Mouse (Mus musculus) regulatory T cell (primary cell): Measurements from ENCODE around the gene Padi3.

Source experiments
- in situ Hi-C: fragments of 300-600 bp; cut with MboI, MseI; formaldehyde crosslinking; loops from one replicate; pipeline ENCODE4 v1.15.1; 2025; ENCODE audit warnings: high pct_unique_total_duplicates

The Padi3 gene

DNA sequence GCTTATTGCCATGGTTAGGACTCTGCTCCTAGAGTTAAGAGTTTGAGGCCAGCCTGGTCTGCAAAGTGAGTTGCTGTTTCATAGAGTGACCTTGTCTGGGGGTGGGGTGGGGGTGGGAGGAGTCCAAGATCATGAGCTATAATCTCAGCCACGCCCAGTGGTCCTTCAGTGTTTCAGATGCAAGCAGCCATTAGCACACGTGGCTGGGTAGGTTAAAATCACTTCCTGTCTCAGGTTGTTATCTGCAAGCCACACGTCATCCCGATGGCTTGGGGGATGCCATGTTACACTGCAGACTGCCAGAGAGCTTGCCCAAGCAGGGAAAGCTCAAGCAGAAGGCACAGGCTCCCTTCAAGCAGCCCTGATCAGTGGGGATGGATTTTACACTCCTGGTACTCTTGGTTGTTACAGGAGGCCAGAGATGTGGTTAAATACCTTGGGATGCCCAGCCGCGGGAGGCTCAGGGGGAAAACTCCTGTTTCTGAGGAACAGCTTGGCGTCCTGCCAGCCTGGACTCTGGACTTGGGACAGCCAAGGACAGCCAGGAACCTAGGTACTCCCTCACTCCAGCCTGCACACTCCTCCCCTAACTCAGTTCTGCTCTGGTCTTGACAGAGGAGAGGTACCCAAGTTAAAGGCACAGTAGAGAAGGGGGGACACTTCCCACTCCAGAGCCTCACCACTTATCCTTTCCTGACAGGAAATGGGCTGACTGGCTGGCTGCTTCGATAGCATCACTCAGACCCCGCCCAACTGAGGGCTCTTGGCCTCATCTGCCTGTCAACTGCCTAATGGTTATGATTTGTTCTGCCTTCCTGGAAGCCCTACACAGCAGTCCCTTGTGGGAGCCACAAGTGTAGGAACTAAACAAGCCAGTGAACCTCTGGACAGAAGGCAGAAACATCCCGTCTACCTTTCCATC, 5.8 kb upstream of the Padi3 start:
- in situ Hi-C loops, result no loop called here

DNA sequence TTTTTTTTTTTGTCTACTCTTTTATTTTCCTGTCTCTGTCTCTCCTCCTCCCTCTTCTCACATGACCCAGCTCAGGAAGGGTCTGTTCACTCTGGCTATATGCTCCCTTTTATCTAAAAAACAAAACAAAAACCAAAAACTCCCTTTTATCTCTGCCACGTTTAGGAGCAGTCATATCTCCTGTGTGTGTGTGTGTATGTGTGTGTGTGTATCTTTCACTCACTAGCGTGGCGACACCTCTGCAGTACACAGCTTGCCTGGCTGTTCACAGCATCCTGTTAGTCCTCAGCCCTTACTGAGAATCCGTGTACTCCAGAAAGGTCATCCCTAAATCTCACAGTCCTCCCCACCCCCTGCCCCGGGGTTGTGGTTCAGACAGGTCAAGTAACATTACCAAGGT, 5.0 kb upstream of the Padi3 start:
- in situ Hi-C loops, result no loop called here

DNA sequence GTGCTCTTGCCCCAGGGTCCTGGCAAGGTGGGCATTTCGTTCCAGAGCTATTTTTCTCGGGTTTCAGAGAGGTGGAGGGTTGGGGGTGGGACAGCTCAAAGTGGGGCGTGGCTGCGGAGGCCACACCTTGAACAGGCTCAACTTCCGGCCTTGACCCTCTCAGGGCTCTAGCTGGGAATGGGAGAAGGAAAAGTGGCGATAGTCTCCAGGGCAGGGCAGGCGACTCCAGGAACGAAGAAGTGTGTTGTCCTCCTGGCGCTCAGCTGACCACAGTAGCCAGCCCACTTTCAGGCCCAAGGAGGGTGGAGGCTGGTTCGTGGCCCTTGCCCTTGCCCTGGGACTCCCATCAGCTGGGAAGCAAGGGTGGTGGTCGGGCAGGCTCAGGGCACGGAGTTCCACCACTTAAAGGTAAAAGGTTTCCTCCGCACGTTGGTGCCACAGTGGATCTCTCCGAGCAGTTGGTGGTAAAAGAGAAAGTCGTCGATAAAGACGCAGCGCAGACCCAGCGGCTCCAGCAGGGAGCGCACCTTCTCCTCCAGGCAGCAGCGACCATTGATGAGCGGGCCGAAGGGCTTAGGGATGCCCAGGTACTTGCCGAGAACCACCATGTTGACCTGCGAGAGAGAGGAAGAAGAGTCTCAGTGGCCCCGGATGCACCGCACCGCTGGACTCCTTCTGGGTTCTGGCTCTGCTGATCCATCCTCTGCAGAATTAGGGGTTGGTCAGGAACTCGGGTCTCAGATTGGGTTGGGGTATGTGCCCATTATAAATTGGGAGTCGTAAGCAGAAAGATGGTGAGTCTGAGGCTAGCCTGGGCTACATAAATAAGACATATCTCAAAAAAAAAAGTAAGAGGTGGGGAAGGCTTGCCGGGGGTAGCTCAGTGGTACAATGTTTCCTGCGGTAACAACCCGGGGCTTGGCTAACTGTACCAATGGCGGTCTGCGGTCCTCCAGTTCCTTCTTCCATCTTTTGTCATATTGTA, 4.1 kb upstream of the Padi3 start:
- in situ Hi-C loops, result no loop called here

DNA sequence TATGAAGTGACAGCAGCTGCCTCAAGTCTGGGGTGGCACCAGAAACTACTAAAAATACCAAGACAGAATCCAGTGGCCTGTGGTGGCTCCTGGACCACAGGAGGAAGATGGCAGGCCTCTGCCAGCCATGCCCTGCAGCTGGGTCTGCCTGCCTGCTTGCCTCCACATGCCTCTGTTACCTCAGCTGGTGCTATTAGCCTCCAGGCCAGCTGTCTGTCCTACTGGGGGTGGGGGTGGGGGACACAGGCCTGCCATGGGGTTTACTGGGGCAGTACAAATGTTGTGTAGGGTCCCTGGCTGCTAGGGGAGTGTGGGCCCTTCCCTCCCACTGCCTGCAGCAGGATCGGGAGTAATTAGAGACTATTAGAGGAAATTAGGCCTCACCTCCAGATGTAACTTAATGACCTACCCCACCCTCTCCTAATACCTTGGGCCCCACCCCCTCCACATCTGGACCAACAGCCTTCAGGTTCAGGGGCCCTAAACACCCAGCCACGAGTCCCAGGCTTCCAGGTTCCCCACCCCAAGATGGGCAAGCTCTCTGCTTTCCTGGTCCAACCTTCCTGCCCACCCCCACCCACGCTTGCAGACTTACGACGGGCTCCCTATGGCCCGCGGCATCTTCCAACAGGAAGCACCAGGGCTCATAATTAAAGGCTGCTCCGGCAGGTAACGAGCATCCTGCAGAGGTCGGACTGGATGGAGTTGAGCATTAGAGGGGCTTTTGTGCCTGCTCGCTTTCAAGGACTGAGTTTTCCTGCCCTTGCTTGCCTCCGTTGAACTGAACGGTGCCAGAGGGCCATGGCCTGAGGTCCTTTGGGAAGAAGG, 3.1 kb upstream of the Padi3 start:
- in situ Hi-C loops, result no loop called here

DNA sequence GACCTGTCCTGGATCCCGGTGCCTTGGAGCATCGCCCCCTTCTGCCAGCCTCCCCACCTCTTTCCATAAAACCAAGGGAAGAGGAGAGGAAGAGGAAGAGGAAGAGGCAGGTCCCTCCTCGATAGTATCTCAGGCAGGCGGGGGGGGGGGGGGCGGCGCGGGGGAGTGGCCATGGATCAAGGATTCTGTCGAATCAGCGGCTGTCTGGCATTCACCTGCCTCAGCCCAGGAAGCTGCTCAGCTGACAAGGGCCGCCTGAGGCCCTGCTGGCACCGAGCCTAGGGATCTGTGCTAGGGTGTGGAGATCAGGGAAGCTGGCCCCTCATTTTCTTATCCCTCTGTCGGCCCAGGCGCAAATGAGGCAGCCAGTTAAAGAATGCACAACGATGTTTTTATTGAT, 2.2 kb upstream of the Padi3 start:
- in situ Hi-C loops, result no loop called here

DNA sequence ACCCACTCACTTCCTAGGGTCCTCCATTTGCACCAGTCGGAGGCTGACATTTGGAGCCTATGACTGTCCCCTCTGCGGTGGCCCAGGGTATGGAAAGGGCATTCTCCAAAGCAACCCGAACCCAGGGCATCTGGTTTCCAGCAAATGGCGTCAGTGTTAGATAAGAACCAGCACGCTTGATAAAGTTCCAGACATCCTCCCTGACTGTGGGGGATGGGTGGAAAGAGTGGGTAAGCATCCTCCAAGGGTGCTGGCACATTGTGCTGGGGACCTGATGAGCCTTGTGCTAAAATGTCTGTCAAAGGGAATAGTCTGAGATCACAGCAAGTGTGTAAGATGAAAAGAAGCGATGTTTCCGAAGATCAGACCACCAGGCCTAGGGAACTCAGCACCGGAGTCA, 1.7 kb upstream of the Padi3 start:
- in situ Hi-C loops, result no loop called here

DNA sequence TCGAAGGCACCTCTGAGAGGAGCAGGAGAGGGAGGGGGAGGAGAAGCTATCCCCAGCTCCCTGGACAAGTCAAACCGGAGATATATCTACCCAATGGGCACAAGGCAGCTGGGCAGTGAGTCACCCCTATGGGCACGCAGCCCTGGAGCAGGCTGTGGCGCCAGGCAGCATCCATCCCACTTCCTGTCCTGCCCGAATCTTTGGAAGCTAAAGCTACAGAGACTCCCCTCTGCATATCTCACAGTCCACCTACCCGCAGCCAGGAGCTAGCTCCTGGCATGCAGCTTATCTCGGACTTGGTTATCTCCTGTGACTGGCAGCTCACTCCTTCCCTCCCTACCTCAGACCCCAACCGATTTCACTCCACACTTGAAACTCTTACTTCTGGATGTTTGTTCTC, 1.3 kb downstream of the Padi3 start:
- in situ Hi-C loops, result no loop called here

DNA sequence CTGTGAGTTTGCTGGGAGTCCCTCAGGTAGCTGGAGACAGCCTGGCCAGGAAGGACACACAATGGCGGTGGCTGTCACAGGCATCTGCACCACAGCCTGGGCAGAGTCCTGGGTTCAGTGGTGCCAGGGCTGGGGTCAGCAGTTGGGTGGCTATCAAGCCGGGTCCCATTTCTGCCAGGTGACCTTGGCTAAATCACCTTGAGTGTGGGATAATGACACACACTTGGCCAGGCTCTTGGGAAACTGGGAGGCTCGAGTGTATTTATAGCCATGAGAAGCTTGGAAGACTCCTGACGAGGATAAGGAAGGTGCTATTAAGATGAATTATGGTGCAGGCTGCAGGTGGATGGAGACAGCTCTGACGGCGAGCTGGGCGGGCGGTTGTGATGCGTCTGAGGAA, 5.8 kb downstream of the Padi3 start:
- in situ Hi-C loops, result no loop called here

DNA sequence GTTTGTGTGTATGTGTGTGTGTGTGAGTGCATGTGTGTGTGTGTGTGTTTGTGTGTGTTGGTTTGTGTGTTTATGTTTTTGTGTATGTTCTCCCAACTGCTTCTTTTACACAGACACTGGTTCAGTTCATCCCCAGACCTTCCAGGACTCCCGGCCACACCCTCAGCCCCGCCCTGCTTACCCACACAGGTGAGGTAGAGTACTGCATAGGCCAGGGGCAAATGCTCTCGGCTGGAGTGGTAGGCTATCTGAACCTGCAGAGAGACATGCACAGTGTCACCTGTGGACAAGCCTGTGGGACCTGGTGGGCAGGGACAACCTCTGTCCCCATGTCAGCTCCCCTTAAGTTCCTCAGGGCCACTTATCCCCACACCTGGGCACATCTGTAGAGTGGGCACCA, 9.1 kb downstream of the Padi3 start:
- in situ Hi-C loops, result no loop called here

DNA sequence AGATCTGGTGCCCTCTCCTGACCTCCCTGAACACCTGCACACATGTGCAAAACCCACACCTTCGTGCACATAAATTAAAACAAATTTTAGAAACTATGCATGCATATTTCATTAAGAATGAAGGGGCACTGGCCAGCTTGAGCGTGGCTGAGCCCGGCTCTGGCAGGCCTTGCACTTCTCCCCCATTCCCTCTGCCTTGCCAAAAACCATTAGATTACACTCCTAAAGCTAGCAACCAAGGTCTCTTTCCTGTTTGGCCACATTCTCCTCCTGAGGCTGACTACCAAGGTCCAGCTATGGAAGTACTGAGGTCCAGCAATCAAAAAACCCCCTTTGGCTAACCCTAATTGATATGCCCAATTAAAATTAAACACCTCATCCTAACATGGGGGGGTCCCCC, 13.7 kb downstream of the Padi3 start:
- in situ Hi-C loops, result no loop called here

DNA sequence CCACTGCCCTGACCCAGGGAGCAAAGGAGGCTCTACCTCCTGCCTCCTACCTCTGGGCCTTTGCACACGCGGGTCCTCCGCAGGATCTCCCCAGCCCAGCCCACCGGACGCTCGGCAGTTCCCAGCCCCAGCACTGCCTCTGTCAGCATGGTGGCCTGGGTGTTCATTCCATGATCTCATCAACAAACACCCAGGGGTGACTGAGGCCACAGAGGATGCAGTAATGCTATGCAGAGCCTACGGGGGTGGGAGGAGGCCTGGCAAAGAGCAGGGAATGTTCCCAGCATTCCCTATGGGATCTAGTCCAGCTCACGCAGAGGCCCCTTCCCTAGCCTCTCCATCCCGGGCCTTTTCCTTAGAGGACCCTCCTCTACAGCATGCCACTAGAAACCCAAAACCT, 15.8 kb downstream of the Padi3 start:
- in situ Hi-C loops, result no loop called here

DNA sequence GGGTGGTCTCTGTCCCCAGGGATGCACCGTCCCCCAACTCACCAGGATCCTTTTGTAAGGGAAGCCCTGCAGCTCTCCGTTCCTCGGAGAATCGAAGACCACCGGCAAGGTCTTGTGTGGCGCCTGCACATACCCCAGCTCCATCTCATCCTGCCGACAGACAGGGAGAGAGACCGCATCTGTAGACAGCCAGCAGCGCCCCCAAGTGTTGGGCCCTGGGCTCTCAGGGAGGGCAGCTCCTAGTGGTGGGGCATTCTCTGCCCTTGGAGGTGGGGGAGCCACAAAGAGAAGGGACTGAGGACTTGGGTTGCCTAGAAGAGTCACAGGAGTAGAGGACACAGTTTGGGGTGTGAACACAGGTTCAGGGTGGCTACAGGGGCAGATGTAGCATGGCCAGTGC, 16.7 kb downstream of the Padi3 start:
- in situ Hi-C loops, result no loop called here

DNA sequence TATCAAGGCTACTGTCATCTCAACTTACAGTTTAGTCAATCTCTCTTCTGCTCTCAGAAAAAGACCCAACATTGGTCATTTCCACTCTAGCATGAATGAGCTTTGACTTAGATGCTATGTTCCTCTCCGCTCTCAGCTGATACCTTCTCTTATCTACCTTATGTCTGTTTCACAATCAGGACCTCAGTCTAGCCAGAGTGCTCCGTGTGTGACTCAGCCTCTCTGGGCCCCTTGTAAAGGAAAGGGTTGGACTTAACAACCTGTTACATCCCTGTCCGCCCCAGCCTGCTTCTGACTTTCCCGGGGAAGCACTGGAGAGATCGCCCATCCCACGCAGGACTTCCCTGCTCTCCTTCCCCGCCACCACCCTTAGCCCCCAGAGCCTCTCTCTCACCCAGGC, 17.9 kb downstream of the Padi3 start:
- in situ Hi-C loops, result no loop called here

DNA sequence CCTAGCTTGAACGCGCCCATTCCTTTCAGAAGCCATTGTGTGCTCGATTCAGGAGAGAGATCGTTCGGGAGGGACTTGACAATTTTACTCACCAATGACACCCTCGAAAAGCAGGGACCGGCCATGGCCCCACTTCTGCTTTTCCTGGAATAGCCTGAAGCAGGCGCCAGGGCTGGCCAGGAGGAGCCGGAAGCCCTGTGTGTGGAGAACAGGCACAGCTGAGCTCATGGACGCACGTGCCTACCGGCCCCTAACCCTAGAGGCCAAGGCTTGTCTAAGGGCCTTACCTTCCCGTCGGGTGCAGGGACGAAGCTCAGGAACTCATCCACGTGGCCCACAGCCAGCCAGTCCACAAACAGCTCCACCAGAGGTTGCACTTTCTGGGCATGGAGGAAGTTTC, 19.4 kb downstream of the Padi3 start:
- in situ Hi-C loops, result no loop called here

DNA sequence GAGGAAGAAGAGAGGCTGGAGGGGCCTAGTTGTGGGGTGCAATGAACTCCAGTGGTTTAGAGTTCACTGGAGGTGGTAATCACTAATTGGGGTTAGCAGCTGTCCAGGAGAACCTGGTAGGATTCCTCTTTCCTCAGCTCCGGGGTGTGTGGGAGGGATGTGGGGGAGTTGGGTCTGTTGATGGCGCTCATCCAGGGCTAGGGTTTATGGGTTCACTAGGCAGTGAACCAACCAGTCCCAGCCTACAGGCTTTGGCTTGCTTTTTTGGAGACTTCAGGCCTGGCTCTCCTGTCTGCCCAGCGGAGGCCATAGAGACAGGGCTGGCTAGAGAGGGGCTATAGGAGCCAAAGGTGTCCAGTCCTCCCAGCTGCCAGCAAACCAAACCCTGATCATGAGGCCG, 20.5 kb downstream of the Padi3 start:
- in situ Hi-C loops, result loop anchor here (5.0 kb wide), 1 partner anchor 117 kb away; the partner anchor contains the start of gene Padi2

DNA sequence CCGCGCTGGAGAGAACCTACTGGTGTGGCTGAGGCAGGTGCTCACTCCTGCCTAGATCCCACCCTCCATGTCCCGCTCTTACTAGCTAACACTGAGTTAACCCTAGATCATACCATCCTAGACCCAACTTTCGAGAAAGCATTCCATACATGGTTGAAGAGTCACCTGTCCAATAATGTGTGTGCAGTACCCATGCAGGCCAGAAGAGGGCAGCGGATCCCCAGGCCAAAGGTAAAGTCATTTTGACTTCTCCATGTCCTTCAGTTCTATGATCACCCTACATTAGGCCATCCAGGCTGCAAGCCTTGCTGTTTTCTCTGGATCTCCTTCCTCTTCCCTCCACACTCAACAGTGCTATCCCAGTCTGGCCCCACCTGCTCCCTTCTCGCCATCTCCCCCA, 21.5 kb downstream of the Padi3 start:
- in situ Hi-C loops, result loop anchor here (5.0 kb wide), 1 partner anchor 118 kb away; the partner anchor contains the start of gene Padi2

DNA sequence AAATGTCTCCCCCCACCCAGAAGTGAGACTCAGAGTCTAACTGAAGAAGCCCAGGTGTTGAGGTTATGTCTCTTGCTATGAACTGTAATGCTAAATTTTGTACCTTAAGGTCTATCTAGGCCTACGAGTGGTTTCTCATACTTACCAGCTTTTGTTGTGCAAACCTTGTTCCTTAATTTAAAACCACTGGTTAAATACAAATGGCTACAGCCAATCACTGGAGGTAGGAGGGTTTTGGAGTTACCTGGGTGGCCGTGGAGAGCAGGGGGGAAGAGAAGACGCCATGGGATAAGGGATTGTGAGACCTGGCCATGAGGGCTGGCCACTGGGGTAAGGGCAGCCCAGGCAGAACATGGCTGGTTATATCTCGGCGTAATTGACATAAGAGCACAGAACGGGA, 22.2 kb downstream of the Padi3 start:
- in situ Hi-C loops, result loop anchor here (5.0 kb wide), 1 partner anchor 119 kb away; the partner anchor contains the start of gene Padi2

DNA sequence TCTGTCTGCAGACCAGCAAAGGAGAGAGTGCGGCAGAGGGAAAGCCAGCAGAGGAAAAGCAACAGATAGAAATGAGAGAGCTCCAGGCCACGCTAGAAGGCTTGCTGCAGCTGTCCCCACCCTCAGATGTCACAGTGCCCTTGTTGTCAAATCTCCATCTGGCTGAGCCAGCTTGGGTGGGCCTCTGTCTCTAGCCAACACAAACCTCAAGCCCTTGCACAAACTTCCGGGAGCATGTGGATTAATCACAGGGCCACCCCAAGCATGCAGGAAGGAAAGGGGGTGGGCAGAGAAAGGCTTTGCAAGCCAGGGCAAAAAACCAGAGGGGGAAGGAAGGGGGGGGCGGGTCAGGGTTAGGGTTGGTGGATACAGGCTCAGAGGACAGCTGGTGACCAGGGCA, 23.0 kb downstream of the Padi3 start:
- in situ Hi-C loops, result loop anchor here (5.0 kb wide), 1 partner anchor 120 kb away; the partner anchor contains the start of gene Padi2

DNA sequence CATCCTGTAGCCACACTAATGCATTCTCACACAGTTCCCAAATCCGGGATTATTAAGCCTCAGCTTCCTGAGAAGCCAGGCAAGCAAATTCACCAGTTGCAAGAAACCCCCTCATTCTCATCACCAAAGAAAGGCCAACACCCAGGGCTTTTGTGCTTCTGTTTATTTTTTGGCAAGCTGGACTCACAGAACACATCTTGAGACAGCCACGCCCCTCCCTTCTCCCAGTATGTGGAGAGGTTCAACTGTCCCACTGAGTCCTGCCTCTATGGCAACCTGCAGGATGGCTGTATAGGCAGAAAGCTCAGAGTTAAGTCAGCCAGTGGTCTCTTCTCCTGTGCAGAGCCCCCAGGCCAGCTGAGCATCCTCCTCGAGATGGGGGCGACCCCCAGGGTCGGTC, 25.2 kb downstream of the Padi3 start:
- in situ Hi-C loops, result loop anchor here (5.0 kb wide), 1 partner anchor 122 kb away; the partner anchor contains the start of gene Padi2

DNA sequence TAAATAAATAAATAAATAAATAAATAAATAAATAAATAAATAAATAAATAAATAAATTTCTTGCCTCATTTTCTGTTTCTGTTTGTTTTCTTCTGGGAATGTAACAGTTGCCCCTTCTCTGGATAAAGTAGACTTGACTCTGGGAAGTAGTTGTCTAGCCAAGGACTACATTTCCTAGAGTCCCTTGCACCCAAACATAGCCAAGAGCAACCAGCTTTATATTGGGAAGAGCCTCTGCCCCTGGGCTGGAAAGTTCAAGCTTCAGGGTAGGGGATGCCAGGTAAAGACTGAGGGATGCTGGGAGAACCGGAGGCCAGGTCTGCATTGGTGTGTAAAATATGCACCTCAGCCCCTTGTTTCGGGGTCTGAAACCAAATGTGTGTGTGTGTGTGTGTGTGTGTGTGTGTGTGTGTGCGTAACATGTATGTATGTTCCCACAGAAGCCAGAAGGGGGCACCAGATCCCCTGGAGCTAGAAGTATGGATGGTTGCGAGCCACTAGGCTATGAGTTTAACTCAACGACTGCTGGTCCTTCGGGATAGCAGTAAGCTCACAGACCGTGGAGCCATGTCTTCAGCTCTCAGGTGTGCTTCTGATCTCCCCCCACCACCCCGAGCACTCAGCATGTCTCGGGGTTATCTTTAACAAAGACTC, 26.0 kb downstream of the Padi3 start:
- in situ Hi-C loops, result no loop called here

DNA sequence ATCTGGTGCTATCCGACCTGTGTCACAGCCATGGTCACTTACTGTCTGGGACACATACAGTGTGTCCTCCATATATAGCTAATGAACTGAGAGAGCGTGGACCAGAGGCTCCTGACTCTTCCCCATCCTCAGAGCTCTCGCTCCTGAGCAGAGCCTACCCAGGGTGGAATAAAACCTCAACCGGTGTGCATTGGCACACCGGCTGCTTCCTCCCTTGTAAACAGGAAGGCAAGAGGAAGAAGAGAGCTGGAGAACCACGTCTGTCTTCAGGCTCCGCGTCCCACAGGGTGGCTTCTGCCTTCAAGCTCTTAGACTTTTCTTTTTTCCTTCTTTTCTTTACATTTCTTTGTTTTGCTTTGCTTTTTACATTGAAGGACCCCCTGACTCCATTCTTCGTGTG, 27.6 kb downstream of the Padi3 start:
- in situ Hi-C loops, result no loop called here
